In the genomic region with DNA sequence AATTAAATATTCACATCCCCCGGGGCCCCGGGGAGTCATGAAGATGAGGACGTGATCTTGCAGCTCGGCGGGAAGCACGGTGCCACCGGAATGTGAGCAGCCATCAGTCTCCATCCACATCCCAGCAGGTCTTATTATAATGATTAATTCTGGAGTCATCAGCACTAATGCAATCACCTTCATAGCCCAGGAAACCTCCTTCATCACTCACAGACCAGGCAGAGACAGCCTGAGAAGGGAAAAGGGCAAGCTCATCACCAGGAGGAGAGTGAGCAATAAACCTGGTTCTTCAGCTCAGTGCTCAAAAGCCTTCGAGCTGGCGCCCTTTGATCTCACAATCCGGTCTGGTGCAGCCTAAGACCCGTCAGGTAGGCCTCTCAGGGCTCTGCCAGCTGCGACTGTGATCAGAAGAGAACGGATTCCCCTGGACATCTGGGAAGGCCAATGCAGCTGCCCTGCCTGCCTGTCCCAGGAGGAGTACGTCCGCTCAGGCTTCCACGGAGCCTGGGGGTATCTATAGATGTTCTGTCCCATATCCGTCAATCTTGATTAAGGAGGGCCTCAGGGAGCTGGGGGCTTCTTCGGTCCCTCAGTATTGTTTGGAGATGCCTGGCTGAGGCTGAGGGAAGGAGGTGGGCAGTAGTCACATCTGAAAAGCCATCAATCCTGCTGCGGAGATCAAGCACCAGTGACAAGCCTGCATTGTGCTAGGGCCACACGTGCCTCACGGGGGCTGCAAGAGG, we compare ENCODE assay signal across 11 mouse cellular contexts. TPM values are rescaled to one million over a fixed set of nuclear protein-coding genes. Genes with fewer than 3 reads are reported as not detected.
DNase-seq lines count a peak whose midpoint lies in the region; ATAC-seq lines count a peak whose summit lies in the region.
"Had no signal": no experiment of that assay in that cellular context is flagged by ENCODE, and none has a peak within 500 bp of the region (broad histone marks: within the 10 kb centered on the region; RNA-seq: fewer than 3 reads in every experiment).

No protein-coding gene starts in this region.

- no peak overlapping the region for H3K4me2 ChIP-seq in kidney, embryonic 15.5 days
- no peak overlapping the region; the same call in 1 of the 2 replicates for H3K4me2 ChIP-seq in hindbrain, embryonic 11.5 days (replicated peaks; ENCODE audit: low read depth, low read length)
- 0 out of 2 replicates have a peak overlapping the region, but pooled peaks have one; percentile 6 for H3K4me2 ChIP-seq in midbrain, embryonic 12.5 days (replicated peaks)

- H3K9me3 ChIP-seq in kidney, embryonic 15.5 days (replicated peaks): no peaks in the 10 kb centered on the region
- H3K9me3 ChIP-seq in hindbrain, embryonic 11.5 days (ENCODE audit: control insufficient read depth, low read length): no peaks in the 10 kb centered on the region
- no peaks in the 10 kb centered on the region for H3K9me3 ChIP-seq in midbrain, embryonic 12.5 days

- DNase-seq in kidney, postnatal 36 days: peak; percentile 41 to 45
- peak; percentile 69 for DNase-seq in hindbrain, embryonic 11.5 days (ENCODE audit: low spot score)
- peak; percentile 85 for DNase-seq in retina, postnatal 1 day
- DNase-seq in gastrocnemius, postnatal 4 days (ENCODE audit: low spot score in 2 of 2): no peak
- no peak for DNase-seq in adrenal gland, postnatal 4 days (ENCODE audit: low spot score in 2 of 2)
- DNase-seq: cerebellum, postnatal 10 days; heart, postnatal 14 days; thymus, postnatal 4 days had no signal

- H3K4me1 ChIP-seq in kidney, embryonic 15.5 days: no peaks in the 10 kb centered on the region; the same call in 1 of the 2 replicates
- H3K4me1 ChIP-seq in hindbrain, embryonic 11.5 days (replicated peaks; ENCODE audit: control insufficient read depth, insufficient read depth, low read length): peaks cover 11% of the 10 kb centered on the region
- H3K4me1 ChIP-seq in midbrain, embryonic 12.5 days: peaks cover 10% of the 10 kb centered on the region

- H3K27me3 ChIP-seq in kidney, embryonic 15.5 days: peaks cover 23% of the 10 kb centered on the region
- no peaks in the 10 kb centered on the region; the same call in 1 of the 2 replicates for H3K27me3 ChIP-seq in hindbrain, embryonic 11.5 days (ENCODE audit: control insufficient read depth, insufficient read depth, low read length)
- peaks cover 6% of the 10 kb centered on the region; the same call in 1 of the 2 replicates for H3K27me3 ChIP-seq in midbrain, embryonic 12.5 days

- no peak overlapping the region for H3K27ac ChIP-seq in kidney, embryonic 15.5 days
- peak overlapping the region; percentile 70 for H3K27ac ChIP-seq in hindbrain, embryonic 11.5 days (ENCODE audit: low read depth, low read length)
- H3K27ac ChIP-seq in midbrain, embryonic 12.5 days (replicated peaks): peak overlapping the region; percentile 32; the same call in 1 of the 2 replicates

- H3K9ac ChIP-seq in kidney, embryonic 15.5 days: no peak overlapping the region
- peak overlapping the region; percentile 32; the same call in 1 of the 2 replicates for H3K9ac ChIP-seq in hindbrain, embryonic 11.5 days (ENCODE audit: low read depth, low read length)
- H3K9ac ChIP-seq in midbrain, embryonic 12.5 days (replicated peaks): no peak overlapping the region; the same call in 1 of the 2 replicates

- no peaks in the 10 kb centered on the region for H3K36me3 ChIP-seq in kidney, embryonic 15.5 days
- H3K36me3 ChIP-seq in hindbrain, embryonic 11.5 days (ENCODE audit: control insufficient read depth, insufficient read depth, low read length): no peaks in the 10 kb centered on the region
- no peaks in the 10 kb centered on the region for H3K36me3 ChIP-seq in midbrain, embryonic 12.5 days

- no peak for ATAC-seq in kidney, embryonic 15.5 days (replicated peaks; ENCODE audit: low FRiP score)
- peak; percentile 87 for ATAC-seq in hindbrain, embryonic 11.5 days (ENCODE audit: low FRiP score)
- peak; percentile 66 for ATAC-seq in midbrain, embryonic 12.5 days (ENCODE audit: low FRiP score, low read depth)
- ATAC-seq in monocyte, adult 5-6 weeks (replicated peaks; ENCODE audit: insufficient number of reproducible peaks, low FRiP score, low TSS enrichment, poor library complexity, severe bottlenecking): no peak

- WGBS in kidney, embryonic 15.5 days: 19% methylated on average over 21 of the region's 21 CpGs
- 14% methylated on average over 21 of the region's 21 CpGs for WGBS in hindbrain, embryonic 11.5 days
- WGBS in midbrain, embryonic 12.5 days: 34% methylated on average over 21 of the region's 21 CpGs

- no peak overlapping the region for H3K4me3 ChIP-seq in kidney, embryonic 15.5 days (replicated peaks)
- no peak overlapping the region for H3K4me3 ChIP-seq in hindbrain, embryonic 11.5 days (ENCODE audit: low read depth, low read length)
- H3K4me3 ChIP-seq in midbrain, embryonic 12.5 days: no peak overlapping the region

RNA-seq across cellular contexts. Expression of gene Crabp1, which starts 12.2 kb away (rescaled TPM):
- 78.1 and 79.9 TPM in 2 replicates for polyA plus RNA-seq in kidney, embryonic 15.5 days (2015; fragmentation: Nextera tagmentation; extraction: Ambion mirVana)
- polyA plus RNA-seq in hindbrain, embryonic 11.5 days (2014; fragmentation: Nextera tagmentation; extraction: Ambion mirVana): 1,117 and 1,232 TPM in 2 replicates
- 418 and 522 TPM in 2 replicates for polyA plus RNA-seq in midbrain, embryonic 12.5 days (2016; fragmentation: Nextera tagmentation; extraction: Ambion mirVana)
- total RNA-seq in monocyte, adult 5-6 weeks (2017): not detected in 3 replicates
- total RNA-seq in gastrocnemius, postnatal 4 days (2021): 10 to 100 TPM; 17.0 to 18.4 TPM
- 1 to 10 TPM; 2.4 to 3.8 TPM for total RNA-seq in adrenal gland, postnatal 4 days (2021)
- total RNA-seq: heart, postnatal 14 days had no signal

RNA-seq across cellular contexts. Expression of gene Wdr61, which starts 18.1 kb away (rescaled TPM):
- 151 and 160 TPM in 2 replicates for polyA plus RNA-seq in kidney, embryonic 15.5 days (2015; fragmentation: Nextera tagmentation; extraction: Ambion mirVana)
- polyA plus RNA-seq in hindbrain, embryonic 11.5 days (2014; fragmentation: Nextera tagmentation; extraction: Ambion mirVana): 155 and 176 TPM in 2 replicates
- 128 and 134 TPM in 2 replicates for polyA plus RNA-seq in midbrain, embryonic 12.5 days (2016; fragmentation: Nextera tagmentation; extraction: Ambion mirVana)
- 32.9 to 54.9 TPM (median 49.8 TPM) in 3 replicates for total RNA-seq in monocyte, adult 5-6 weeks (2017)
- total RNA-seq in gastrocnemius, postnatal 4 days (2021): 10 to 100 TPM; 44.2 to 45.1 TPM
- total RNA-seq in adrenal gland, postnatal 4 days (2021): 10 to 100 TPM; 81.2 to 81.3 TPM

RNA-seq across cellular contexts. Expression of gene Dnaja4, which starts 53.7 kb away (rescaled TPM):
- polyA plus RNA-seq in kidney, embryonic 15.5 days (2015; fragmentation: Nextera tagmentation; extraction: Ambion mirVana): 3.6 and 4.4 TPM in 2 replicates
- polyA plus RNA-seq in hindbrain, embryonic 11.5 days (2014; fragmentation: Nextera tagmentation; extraction: Ambion mirVana): 5.6 and 6.1 TPM in 2 replicates
- polyA plus RNA-seq in midbrain, embryonic 12.5 days (2016; fragmentation: Nextera tagmentation; extraction: Ambion mirVana): 3.7 and 4.4 TPM in 2 replicates
- total RNA-seq in monocyte, adult 5-6 weeks (2017): 6.1 to 14.0 TPM (median 7.8 TPM) in 3 replicates
- 10 to 100 TPM; 38.7 to 49.3 TPM for total RNA-seq in gastrocnemius, postnatal 4 days (2021)
- 10 to 100 TPM; 10.4 to 12.3 TPM for total RNA-seq in adrenal gland, postnatal 4 days (2021)

Comparison
In these comparisons a context has a peak if more than half of its experiments do, and no peak if none do; other contexts are left out.
1. DNase-seq: peak in kidney, postnatal 36 days (2 of 2), hindbrain, embryonic 11.5 days (single experiment) and retina, postnatal 1 day (single experiment); none in gastrocnemius, postnatal 4 days (0 of 2) and adrenal gland, postnatal 4 days (0 of 2).
2. ATAC-seq: peak in hindbrain, embryonic 11.5 days (single experiment) and midbrain, embryonic 12.5 days (single experiment); none in kidney, embryonic 15.5 days (single experiment) and monocyte, adult 5-6 weeks (single experiment).